Mouse (Mus musculus) olfactory bulb, adult 2 months (tissue): Measurements from ENCODE around the gene Gnai2.

Experiments used
- CTCF ChIP-seq: fragments of 200-500 bp; IDR thresholded peaks from 2 replicates; pipeline ENCODE4 v1.5.1; 2012; ENCODE audit warnings: low read depth, mild to moderate bottlenecking, low read length, moderate library complexity; ENCODE audit not compliant: insufficient read depth
- POLR2A ChIP-seq: fragments of 200-500 bp; IDR thresholded peaks from 2 replicates; pipeline ENCODE4 v1.6.1; 2012; ENCODE audit warnings: mild to moderate bottlenecking, low read depth, low read length, moderate library complexity; ENCODE audit not compliant: insufficient read depth

- TF ChIP-seq CTCF = no peak
- TF ChIP-seq POLR2A = no peak
These were observed 6.3 kb downstream of the Gnai2 start for GRCm38 (mm10) chr9:107628721-107629410.
